Mouse (Mus musculus): ENCODE data around the gene S1pr3.

Gene S1pr3

DNA sequence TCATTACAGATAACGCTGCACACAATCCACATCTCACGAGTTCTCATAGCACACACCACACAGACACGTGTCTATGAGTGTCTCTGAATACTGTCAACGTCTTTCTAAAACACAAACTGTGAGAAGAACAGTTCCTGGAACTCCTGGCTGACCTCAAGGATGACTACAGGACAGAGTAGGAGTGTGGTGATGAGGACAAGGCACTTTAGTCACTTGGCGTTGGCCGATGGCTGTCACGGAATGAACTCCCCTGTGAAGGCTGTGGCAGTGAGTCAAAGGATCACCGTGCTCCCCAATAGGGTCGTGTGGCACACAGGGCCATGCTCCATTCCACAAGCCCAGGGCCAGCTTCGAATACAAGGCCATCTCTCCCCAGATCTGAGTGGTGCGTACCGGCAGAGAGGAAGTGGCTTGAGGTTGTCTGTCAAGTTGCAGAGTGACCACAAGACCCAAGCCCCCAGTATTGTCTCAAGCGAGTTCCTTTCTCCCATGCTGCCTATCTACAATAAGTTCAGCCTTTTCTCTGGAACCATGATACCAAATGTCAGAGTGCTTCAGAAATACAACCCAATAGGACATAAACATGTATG is 2.6 kb upstream of the S1pr3 start:
- no peak for DNase-seq (ENCODE audit: low spot score)

DNA sequence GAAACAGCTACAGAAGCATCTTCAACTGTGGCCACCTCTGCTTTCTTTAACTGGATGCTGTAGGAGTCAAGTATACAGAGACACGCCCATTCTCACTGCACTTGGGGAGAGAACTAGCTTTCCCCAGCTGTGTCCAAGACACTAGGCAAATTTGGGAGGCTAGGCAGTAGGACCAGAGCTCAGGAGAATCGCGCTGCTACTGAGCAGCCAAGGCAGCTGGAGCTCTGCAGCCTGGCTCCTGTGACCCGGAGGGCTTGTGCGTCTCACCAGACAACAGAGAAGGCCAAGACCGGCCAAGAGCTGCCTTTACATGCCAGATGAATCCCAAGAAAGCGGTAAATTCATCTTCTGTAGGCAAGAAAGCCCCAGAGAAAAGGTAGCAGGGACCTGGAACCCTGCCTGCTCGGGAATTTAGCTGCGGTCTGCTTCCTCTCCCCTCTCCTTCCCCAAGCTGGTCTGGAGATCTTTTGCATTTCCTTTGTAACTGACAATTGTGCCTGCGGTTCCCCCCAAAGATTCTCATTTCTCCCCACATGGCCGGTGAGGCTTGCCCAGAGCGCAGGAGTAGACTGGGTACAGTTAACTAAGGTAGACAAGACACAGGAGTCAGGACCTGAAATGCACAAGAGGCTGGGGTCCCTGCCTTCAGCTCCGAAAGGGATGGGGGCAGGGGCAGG is 760 bp upstream of the S1pr3 start:
- DNase-seq (ENCODE audit: low spot score): no peak

DNA sequence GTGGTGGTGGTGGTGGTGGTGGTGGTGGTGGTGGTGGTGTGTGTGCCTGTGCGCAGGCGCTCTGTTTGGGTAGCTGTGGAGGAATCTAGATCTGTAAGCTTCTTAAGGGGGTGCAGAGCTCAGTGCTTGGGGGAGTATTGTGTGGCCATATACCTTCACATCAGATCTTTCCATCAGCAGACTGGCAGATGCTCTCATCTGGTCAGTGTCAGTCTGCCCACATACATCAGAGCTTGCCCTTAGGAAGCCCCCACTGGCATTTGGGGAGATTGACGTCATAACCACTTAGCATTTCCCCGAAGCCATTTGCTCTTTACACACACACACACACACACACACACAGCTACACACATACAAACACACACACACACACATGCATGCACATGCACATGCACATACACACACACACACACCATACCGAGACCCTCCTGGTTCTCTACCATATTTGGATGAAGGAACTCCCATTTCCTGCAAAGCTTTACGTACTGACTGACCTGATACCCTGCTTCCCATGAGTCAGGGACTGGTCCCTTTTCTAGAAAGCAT is 1.6 kb downstream of the S1pr3 start:
- DNase-seq (ENCODE audit: low spot score): no peak

DNA sequence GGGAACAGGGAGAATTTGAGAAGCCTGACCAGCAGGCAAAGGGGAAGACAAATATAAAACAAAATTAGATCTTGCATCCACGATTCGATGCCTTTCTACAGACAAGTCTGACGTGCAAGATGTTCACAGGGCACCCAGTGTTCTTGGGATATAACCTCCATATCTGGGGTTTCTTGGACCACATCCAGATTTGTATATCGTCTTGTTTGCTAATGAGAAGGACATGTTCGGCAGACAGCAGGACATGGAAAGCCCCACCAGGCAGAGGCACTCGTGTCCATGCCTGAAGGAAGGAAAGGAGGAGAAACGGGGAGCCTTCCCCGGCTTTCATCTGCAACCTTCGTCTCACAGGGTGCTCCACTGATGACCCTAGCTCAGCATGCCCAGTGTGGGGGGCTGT is 2.8 kb downstream of the S1pr3 start:
- no peak for DNase-seq (ENCODE audit: low spot score)

DNA sequence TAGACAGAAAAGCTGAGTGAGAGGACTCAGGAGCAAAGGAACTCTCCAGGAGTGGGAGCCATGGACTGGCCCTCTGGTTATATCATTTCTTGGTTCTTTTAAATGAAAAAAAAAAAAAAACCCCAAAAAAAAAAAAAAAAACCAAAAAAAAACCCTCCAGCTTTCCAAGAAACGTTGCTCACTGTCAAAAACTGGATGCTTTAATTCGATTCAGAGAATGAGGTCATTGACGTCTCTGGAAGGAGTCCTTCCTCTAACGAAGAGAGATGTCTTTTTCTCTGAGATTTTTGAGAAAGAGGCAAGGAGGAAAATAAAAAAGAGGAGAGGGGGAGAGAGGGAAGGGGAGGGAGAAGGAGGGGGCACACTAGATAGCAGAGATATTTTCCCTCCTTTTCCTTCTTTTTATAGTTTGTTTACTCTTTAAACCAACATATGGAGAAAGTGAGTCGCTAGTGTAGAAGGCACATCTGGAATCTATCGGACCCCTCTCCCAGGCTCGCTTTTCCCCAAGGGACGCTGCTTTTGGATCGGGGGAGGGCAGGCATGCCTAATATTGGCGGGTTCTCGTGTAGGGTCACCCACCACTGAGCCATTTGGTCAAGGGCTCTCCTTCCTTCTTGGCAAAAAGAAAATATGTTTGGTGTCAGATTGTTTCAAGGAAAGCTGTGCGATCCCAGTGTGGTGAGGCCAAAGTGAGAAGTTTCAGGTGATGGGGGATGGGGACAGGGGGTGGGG is 3.4 kb downstream of the S1pr3 start:
- DNase-seq (ENCODE audit: low spot score): no peak

DNA sequence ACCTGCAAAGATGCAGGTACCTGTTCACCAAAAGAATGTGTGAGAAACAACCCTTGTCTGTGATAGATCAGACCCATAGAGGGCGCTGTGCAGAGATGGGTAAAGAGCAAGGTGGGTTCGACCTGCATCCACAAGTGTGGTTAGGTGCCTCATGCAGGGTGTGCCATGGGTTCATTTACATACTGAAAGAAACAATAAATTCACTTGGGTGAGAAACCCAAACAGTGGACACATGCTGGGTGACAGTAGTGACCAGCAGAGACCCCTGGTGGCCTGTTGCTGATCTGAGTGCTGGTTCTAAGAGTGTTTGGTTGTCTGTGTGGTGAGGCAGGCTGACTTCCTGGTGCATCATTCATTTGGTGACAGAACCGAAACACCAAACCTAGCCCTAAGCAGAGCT is 5.0 kb downstream of the S1pr3 start:
- no peak for DNase-seq (ENCODE audit: low spot score)

DNA sequence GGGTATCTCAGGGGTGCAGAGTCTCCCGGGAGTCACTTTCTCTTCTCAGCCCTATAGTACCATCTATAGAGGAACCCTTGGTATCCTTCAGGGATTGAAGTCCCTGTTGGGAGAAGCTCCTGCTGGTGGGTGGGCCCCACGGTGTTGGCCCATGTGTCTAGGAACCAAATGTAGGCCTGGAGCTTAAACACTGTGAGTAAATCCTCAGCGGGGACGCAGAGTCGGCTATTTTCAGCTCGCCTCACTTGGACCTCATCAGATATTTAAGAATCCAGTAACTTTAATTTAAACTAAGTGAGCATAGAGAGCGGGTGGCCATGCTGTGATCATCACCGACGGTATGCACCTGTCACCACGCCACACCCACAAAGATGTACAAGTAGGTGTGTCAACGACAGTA is 8.3 kb downstream of the S1pr3 start:
- no peak for DNase-seq (ENCODE audit: low spot score)

DNA sequence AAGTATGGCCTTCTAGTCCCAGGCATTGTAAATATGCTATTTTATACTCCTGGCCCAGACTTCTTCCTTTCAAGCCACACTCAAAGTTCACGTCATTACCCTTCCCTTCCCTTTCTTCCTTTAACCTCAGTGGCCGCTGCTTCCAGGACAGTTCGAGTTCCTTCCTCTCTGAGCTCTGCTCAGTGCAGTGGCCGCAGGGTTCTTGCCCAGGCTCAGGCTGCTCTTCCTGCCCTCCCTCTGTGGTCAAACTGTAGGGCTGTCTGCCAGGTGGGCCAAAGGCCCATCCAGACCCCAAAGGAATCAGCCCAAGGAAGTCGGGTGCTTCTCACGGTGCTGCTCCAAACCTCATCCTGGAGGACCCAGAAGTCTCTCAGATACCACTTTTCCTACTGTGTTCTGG is 9.4 kb downstream of the S1pr3 start:
- no peak for DNase-seq (ENCODE audit: low spot score)

DNA sequence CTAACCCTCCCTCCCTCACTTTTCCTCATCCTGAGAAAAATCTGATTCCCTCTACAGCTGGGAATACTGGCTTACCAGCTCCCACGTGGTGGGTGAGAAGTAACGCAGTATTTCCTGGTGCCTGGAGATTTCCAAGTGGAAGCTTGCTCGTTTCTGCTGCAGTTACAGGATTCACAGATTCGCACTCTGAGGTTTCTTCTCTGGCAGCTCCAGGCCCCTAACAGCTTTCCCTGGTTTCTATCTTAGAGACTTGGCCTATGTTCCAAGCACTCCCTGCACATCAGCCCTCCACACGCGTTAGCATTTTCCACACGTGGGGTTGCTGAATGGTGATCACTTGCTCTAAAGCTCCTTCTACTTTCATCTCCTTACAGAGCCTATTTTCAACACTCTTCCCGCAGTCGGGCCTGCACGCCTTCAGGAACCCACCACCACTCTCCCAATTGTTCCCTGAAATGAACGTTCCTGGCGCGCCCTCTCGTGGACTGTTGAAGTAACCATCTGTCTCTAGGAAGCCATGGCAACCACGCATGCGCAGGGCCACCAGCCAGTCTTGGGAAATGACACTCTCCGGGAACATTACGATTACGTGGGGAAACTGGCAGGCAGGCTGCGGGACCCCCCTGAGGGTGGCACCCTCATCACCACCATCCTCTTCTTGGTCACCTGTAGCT is 10.0 kb downstream of the S1pr3 start:
- DNase-seq (ENCODE audit: low spot score): peak; percentile 79

DNA sequence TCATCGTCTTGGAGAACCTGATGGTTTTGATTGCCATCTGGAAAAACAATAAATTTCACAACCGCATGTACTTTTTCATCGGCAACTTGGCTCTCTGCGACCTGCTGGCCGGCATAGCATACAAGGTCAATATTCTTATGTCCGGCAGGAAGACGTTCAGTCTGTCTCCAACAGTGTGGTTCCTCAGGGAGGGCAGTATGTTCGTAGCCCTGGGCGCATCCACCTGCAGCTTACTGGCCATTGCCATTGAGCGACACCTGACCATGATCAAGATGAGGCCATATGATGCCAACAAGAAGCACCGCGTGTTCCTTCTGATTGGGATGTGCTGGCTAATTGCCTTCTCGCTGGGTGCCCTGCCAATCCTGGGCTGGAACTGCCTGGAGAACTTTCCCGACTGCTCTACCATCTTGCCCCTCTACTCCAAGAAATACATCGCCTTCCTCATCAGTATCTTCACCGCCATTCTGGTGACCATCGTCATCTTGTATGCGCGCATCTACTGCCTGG is 10.6 kb downstream of the S1pr3 start:
- no peak for DNase-seq (ENCODE audit: low spot score)

DNA sequence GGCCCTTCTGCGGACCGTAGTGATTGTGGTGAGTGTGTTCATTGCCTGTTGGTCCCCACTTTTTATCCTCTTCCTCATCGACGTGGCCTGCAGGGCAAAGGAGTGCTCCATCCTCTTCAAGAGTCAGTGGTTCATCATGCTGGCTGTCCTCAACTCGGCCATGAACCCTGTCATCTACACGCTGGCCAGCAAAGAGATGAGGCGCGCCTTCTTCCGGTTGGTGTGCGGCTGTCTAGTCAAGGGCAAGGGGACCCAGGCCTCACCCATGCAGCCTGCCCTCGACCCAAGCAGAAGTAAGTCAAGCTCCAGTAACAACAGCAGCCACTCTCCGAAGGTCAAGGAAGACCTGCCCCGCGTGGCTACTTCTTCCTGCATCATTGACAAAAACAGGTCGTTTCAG is 11.1 kb downstream of the S1pr3 start:
- no peak for DNase-seq (ENCODE audit: low spot score)

DNA sequence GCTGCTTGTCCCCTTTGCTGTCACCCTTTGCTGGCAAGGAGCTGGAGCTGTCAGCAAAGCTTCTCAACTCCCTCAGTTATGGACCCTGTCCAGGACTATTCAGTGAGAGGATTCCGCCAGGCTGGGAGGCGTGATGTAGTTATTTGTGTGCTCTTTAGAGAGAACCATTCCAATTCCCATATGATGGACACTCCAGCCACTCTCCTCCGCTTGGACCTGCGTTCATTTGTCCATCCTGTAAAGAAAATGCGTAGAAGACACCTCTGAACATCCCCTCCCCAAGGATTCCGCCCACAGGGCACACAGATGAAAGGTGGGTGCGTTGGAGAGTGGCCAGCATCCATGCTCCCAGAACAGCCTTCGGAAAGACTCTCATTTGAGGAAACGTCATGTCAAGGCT is 12.4 kb downstream of the S1pr3 start:
- no peak for DNase-seq (ENCODE audit: low spot score)

DNA sequence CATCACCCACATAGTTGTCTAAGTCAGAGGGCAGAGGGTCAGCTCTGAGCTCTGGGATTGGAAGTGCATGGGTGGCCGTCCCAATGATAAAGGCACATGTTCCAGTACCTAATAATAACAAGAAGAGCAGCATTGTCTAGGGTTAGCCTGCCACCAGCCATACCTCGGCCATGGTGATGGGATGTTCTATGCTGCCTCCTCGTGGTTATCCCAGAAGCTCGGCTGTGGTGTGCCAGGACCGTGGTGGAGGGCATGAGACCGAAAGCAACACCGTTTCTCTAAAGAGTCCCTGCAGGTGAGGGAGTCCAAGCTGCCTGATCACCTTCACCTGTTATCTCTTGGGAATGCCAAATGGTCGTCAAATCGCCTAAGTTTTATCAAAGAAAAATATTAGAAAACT is 15.2 kb downstream of the S1pr3 start:
- DNase-seq (ENCODE audit: low spot score): no peak

DNA sequence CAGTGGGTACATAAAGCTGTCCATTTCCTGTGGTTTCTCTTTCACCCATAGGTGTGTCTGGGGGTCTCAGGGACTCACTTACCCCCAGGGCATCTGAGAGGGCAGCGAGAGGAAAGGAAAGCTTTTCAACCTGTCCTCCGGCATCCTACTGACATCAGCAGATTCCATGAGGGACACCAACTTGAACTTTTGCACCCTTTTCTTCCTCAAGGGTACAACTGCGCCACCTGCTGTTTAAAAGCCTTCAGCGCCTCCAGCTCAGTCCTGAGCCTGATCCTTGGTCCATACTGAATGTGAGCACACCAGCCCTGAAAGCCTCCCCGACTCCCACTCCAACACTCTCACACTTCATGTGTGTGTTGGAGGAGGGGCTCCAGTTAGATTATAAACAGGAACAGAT is 16.2 kb downstream of the S1pr3 start:
- no peak for DNase-seq (ENCODE audit: low spot score)

DNA sequence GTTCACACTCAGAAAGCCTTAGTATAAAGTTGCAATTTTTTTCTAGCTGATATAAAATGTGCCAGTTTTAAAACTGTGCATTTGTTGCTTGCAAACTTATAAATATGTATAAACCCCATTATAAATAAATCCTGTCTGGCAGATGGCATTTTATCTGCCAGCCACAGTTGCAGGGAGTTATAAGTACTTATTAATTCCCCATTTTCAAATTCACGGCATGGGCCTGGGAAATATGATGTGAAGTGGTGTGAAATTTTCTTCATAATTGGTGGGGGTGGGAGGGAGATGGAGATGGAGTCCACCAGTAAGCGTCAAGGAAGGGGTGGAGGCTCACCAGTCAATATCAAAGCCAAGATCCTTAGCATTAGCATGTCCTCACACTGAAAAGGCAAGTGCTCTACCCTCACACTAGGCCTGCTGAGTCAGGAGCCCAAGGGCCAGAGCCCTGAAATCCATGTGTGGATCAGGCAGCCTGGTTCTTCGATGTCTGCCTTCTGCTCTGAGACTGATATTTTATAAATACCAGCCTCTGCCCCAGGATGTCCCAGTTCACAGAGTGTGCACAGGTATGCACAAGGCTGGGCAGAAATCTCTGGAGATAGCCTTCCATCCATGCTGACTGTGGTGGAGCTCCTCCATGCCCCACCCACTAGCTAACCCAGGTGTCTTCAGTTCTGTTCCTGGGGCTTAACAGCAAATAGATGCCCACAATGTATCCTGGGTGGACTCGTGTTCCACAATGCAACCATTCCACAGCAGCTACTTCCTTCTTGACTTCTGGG is 17.4 kb downstream of the S1pr3 start:
- DNase-seq (ENCODE audit: low spot score): no peak

DNA sequence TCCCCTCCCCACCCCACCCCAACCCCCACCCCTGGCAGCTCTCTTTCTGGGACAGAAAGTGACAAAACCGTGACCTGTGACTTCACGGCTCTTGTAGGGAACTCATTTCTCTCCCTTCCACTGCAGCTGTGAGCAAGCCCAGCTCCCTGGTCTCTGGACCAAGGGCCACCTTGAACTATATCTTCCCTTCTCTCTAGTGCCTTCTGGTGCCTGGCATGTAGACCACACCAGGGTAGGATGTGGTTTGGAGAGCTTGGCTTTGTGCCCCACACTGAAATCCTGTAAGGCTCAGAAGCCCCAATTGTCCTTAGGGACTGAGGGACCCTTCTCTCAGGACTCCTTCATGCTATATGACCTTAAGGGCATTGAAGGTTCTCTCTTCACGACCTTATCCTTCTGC is 24.9 kb downstream of the S1pr3 start:
- no peak for DNase-seq (ENCODE audit: low spot score)

DNA sequence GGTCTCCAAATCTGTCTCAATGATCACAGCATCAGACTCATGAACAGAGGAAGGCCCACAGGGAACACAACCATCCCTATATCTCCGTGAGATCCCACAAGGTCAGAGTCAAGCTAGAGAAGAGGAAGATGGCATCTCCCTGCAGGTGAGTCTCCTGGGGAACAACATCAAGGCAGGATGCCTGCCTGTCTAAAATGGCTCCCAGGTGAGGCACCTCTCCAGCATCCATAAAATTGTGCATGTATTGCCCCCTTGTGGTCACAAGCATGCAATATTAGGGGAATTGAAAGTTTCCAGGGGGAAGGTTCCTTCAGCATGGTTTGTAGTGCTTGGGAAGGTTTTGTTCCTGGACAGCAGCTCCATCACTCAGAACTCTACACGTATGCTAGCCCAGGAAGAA is 26.0 kb downstream of the S1pr3 start:
- no peak for DNase-seq (ENCODE audit: low spot score)

DNA sequence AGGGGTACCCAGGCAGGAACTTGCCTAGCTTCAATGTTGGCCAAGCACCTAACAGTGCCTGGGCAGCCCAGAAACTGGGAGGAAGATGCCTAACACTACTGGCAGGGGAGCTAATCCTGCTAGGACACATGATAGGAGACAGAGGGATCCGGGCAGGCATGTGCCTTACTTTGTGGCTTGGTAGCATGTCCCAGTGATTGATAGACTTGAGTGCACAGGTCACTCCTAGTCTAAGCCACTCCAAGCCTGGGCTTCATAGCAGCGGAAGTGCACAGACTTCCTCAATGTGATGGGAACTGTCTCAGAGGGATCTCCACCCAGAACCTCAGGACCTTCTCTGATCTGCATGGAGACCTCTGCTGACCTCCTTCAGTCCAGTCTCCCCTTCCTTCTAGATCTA is 26.7 kb downstream of the S1pr3 start:
- no peak for DNase-seq (ENCODE audit: low spot score)

DNA sequence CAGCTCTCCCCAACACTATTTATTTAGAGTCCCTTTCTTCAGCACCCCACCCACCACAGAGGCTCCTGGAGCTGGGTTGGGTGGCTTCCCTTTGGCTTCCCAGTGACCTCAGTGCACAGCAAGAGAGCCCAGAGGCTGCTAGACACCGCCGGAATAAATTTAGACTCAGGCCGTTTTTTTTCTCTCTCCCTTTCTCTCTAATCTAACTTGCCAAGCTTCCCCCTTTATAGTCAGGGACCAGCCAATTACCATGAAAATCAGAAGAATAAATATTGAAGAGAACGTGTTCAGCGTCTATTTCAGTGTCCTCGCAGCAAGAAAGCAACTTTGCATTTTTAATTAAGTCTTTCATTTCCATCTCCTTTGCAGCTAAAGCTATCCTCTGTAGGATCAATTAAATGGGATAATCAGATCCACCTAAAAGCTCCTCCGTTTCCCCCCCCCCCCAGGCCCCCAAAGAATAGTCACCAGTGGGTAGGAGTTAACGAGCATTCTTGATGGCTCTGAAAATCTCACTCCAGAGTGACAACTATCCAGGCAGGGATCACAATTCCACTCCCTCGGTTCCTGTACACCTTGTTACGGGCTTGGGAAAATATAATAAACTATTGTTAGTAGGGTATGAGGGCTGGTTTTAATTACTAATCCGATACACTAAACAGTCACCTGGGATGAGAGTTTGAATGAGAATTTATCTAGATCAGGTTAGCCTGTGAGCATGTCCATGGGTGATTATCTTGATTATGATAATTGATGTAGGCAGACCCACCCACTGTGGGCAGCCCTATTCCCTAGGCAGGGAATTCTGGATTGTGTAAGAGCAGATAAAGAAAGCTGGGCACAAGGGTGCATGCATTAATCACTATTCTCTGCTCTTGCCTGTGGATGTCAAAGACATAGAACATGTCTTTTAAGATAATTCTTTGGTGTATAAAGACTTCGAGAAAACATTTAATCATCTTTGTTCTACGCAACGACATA is 29.0 kb downstream of the S1pr3 start:
- DNase-seq (ENCODE audit: low spot score): no peak

DNA sequence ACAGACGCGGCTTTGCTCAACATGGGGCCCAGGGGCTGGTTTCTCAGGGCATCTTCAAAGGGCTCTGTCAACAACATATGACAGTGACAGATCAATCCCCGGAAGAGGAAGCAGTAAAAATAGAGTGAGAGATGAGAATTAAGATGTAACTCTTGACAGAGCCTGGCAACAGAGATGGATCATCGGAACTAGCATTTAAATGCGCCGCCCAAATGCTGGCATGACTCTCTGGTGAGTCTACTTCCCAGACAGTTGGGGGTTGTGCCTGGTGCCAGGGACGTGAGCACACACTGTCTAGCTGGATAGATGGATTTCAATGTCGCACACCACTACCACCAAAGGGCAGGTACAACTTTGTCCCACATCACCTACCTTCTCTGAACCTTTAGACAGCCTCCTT is 34.5 kb downstream of the S1pr3 start:
- no peak for DNase-seq (ENCODE audit: low spot score)

DNA sequence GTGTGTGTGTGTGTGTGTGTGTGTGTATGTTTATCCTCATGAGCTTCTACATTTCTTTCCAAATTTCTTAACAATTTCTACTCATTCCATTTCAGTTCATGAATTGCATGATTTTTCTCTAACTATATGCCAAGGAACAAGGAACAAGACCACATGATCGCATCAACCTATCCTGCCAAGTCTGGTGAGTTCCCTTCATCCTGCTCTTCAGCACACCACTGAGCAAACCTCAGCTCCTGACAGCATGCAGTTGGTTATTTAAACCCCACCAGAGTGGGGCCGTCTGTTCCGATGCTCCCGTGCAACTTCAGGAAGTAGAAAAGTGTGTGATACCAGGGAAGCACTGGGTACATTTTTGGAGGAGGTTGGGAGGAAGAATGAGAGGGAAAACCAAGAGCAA is 38.1 kb downstream of the S1pr3 start:
- DNase-seq (ENCODE audit: low spot score): no peak
